Mouse (Mus musculus): ENCODE data around the gene 4930519P11Rik. TPM values are rescaled to one million over a fixed set of nuclear protein-coding genes. Genes with fewer than 3 reads are reported as not detected.

Gene 4930519P11Rik
- polyA plus RNA-seq, 1 experiment from 2014 or later = 0.42 TPM

GRCm38 (mm10) chr2:154642712-154643385 lies 29.6 kb upstream of the 4930519P11Rik start:
- Histone ChIP-seq H3K27ac (peak overlapping the region; percentile 76), H3K9me3 (replicated peaks; ENCODE audit: low read length) (no peaks in the 10 kb centered on the region), H3K9ac (ENCODE audit: low read depth, low read length) (no peak overlapping the region), H3K27me3 (ENCODE audit: insufficient read depth, low read length) (no peaks in the 10 kb centered on the region), H3K36me3 (ENCODE audit: insufficient read depth, low read length) (peaks cover 12% of the 10 kb centered on the region; the same call in 1 of the 2 replicates), H3K4me2 (ENCODE audit: low read length) (no peak overlapping the region), H3K4me3 (replicated peaks; ENCODE audit: low read depth, low read length) (no peak overlapping the region), H3K4me1 (replicated peaks; ENCODE audit: insufficient read depth, low read length) (no peaks in the 10 kb centered on the region)
- DNase-seq (ENCODE audit: low spot score) (no peak), ATAC-seq (replicated peaks; ENCODE audit: low FRiP score, low read depth) (no peak)
- 75% methylated on average over 6 of the region's 6 CpGs for WGBS
- TF ChIP-seq CTCF (IDR thresholded peaks at IDR 0.05; ENCODE audit: low read depth) = peak; percentile 43; the same call in 1 of the 2 replicates

DNA sequence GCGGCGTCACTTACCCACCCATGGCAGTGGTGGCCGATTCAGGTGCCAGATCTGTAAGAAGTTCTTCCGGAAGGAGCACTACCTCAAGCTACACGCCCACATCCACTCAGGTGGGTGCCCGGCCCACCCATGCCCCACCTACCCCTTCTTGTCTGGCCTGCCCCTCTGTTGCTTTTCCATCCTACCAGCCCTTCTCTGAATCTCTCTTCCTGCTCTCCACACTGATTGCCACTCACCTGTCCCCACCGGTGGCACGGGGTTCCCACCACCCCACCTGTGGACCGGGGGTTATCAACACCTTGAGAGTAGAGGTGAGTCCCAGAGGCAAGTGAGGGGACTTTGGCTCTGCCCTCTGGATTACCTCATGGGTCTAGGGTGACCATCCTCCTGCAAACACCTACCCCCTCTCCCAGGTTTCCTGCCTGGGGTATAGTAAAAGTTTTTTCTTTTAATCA lies 28.8 kb upstream of the 4930519P11Rik start:
- no peaks in the 10 kb centered on the region for H3K9me3 ChIP-seq (replicated peaks; ENCODE audit: low read length)
- WGBS = 76% methylated on average over 9 of the region's 9 CpGs
- H3K4me3 ChIP-seq (replicated peaks; ENCODE audit: low read depth, low read length) = no peak overlapping the region
- H3K4me1 ChIP-seq (replicated peaks; ENCODE audit: insufficient read depth, low read length) = no peaks in the 10 kb centered on the region
- no peak overlapping the region for H3K9ac ChIP-seq (ENCODE audit: low read depth, low read length)
- peaks cover 13% of the 10 kb centered on the region; the same call in 1 of the 2 replicates for H3K36me3 ChIP-seq (ENCODE audit: insufficient read depth, low read length)
- peak overlapping the region; percentile 76 for H3K27ac ChIP-seq
- ATAC-seq (replicated peaks; ENCODE audit: low FRiP score, low read depth) (peak; percentile 74; the same call in 1 of the 2 replicates), DNase-seq (ENCODE audit: low spot score) (no peak)
- H3K4me2 ChIP-seq (ENCODE audit: low read length) = peak overlapping the region; percentile 25; the same call in 1 of the 2 replicates
- no peaks in the 10 kb centered on the region for H3K27me3 ChIP-seq (ENCODE audit: insufficient read depth, low read length)
- TF ChIP-seq CTCF (IDR thresholded peaks at IDR 0.05; ENCODE audit: low read depth) = no peak

GRCm38 (mm10) chr2:154641176-154641575 lies 27.9 kb upstream of the 4930519P11Rik start:
- no peaks in the 10 kb centered on the region for H3K27me3 ChIP-seq (ENCODE audit: insufficient read depth, low read length)
- ATAC-seq (replicated peaks; ENCODE audit: low FRiP score, low read depth) (no peak), DNase-seq (ENCODE audit: low spot score) (no peak)
- H3K4me3 ChIP-seq (replicated peaks; ENCODE audit: low read depth, low read length) = no peak overlapping the region
- no peaks in the 10 kb centered on the region for H3K4me1 ChIP-seq (replicated peaks; ENCODE audit: insufficient read depth, low read length)
- peaks cover 13% of the 10 kb centered on the region; the same call in 1 of the 2 replicates for H3K36me3 ChIP-seq (ENCODE audit: insufficient read depth, low read length)
- H3K27ac ChIP-seq = no peak overlapping the region
- H3K4me2 ChIP-seq (ENCODE audit: low read length) = no peak overlapping the region
- TF ChIP-seq CTCF (IDR thresholded peaks at IDR 0.05; ENCODE audit: low read depth) = no peak
- no peak overlapping the region for H3K9ac ChIP-seq (ENCODE audit: low read depth, low read length)
- WGBS = 81% methylated on average over 8 of the region's 8 CpGs
- no peaks in the 10 kb centered on the region for H3K9me3 ChIP-seq (replicated peaks; ENCODE audit: low read length)

- Histone ChIP-seq H3K27ac (no peak overlapping the region), H3K4me1 (replicated peaks; ENCODE audit: insufficient read depth, low read length) (no peaks in the 10 kb centered on the region), H3K4me2 (ENCODE audit: low read length) (no peak overlapping the region), H3K36me3 (ENCODE audit: insufficient read depth, low read length) (peaks cover 13% of the 10 kb centered on the region; the same call in 1 of the 2 replicates), H3K9ac (ENCODE audit: low read depth, low read length) (no peak overlapping the region), H3K4me3 (replicated peaks; ENCODE audit: low read depth, low read length) (no peak overlapping the region), H3K27me3 (ENCODE audit: insufficient read depth, low read length) (no peaks in the 10 kb centered on the region), H3K9me3 (replicated peaks; ENCODE audit: low read length) (no peaks in the 10 kb centered on the region)
- WGBS = 87% methylated on average over 4 of the region's 4 CpGs
- no peak for TF ChIP-seq CTCF (IDR thresholded peaks at IDR 0.05; ENCODE audit: low read depth)
- ATAC-seq (replicated peaks; ENCODE audit: low FRiP score, low read depth) = no peak
- no peak for DNase-seq (ENCODE audit: low spot score)
These were observed 25.9 kb upstream of the 4930519P11Rik start for GRCm38 (mm10) chr2:154639115-154639514.

DNA sequence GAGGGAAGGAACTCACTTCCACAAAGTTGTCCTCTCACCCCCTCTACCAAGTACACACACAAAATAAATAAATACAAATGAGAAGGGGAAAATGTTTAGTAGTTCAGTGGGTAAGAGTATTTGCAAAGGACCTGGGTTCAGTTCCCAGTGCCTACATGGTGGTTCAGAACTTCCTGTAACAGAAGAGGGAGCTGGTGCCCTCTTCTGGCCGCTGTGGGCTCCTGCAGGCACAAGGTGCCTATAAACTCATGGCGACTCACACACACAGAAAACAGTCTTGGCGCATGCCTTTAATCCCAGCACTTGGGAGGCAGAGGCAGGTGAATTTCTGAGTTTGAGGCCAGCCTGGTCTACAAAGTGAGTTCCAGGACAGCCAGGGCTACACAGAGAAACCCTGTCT lies 25.3 kb upstream of the 4930519P11Rik start:
- no peak for ATAC-seq (replicated peaks; ENCODE audit: low FRiP score, low read depth)
- no peak for DNase-seq (ENCODE audit: low spot score)
- Histone ChIP-seq H3K36me3 (ENCODE audit: insufficient read depth, low read length) (peaks cover 13% of the 10 kb centered on the region; the same call in 1 of the 2 replicates), H3K27me3 (ENCODE audit: insufficient read depth, low read length) (no peaks in the 10 kb centered on the region), H3K9me3 (replicated peaks; ENCODE audit: low read length) (no peaks in the 10 kb centered on the region), H3K9ac (ENCODE audit: low read depth, low read length) (no peak overlapping the region), H3K4me2 (ENCODE audit: low read length) (no peak overlapping the region), H3K27ac (no peak overlapping the region), H3K4me3 (replicated peaks; ENCODE audit: low read depth, low read length) (no peak overlapping the region), H3K4me1 (replicated peaks; ENCODE audit: insufficient read depth, low read length) (no peaks in the 10 kb centered on the region)
- no peak; the same call in 1 of the 2 replicates for TF ChIP-seq CTCF (IDR thresholded peaks at IDR 0.05; ENCODE audit: low read depth)
- WGBS = 97% methylated on average over 3 of the region's 3 CpGs

- WGBS = 98% methylated on average over 2 of the region's 2 CpGs
- Histone ChIP-seq H3K9ac (ENCODE audit: low read depth, low read length) (no peak overlapping the region), H3K4me3 (replicated peaks; ENCODE audit: low read depth, low read length) (no peak overlapping the region), H3K27me3 (ENCODE audit: insufficient read depth, low read length) (no peaks in the 10 kb centered on the region), H3K27ac (no peak overlapping the region), H3K36me3 (ENCODE audit: insufficient read depth, low read length) (peaks cover 9% of the 10 kb centered on the region; the same call in 1 of the 2 replicates), H3K4me1 (replicated peaks; ENCODE audit: insufficient read depth, low read length) (no peaks in the 10 kb centered on the region), H3K9me3 (replicated peaks; ENCODE audit: low read length) (no peaks in the 10 kb centered on the region), H3K4me2 (ENCODE audit: low read length) (no peak overlapping the region)
- ATAC-seq (replicated peaks; ENCODE audit: low FRiP score, low read depth) = no peak
- no peak for DNase-seq (ENCODE audit: low spot score)
- TF ChIP-seq CTCF (IDR thresholded peaks at IDR 0.05; ENCODE audit: low read depth) = no peak
These were observed 22.6 kb upstream of the 4930519P11Rik start for GRCm38 (mm10) chr2:154635826-154636225.
